Mouse (Mus musculus) brain, embryonic 18.5 days (tissue): ENCODE measurements at regions not wholly inside any gene's neighbourhood (a gene's known extent, or its start where the extent isn't known, plus 50 kb on each side); places are given as distances from the start of the nearest gene placed in this dataset.
A peak's percentile ranks its signal among the peaks of the same experiment; 100 is the strongest.

Experiments
- DNase-seq: peaks from one replicate; pipeline ENCODE4 v3.0.0-alpha.2; 2012; ENCODE audit warnings: low read depth, low spot score

- peak; percentile 14 for DNase-seq
Observed at GRCm38 (mm10) chr14:97170841-97171240, 651.9 kb upstream of the Klhl1 start.

GRCm38 (mm10) chr14:97165793-97166192, 646.9 kb upstream of the Klhl1 start:
- peak; percentile 57 for DNase-seq

- DNase-seq = no peak
Observed at GRCm38 (mm10) chr14:97148997-97149653, 630.2 kb upstream of the Klhl1 start.

- DNase-seq = no peak
Observed at GRCm38 (mm10) chr14:97115918-97116635, 597.2 kb upstream of the Klhl1 start.

DNA sequence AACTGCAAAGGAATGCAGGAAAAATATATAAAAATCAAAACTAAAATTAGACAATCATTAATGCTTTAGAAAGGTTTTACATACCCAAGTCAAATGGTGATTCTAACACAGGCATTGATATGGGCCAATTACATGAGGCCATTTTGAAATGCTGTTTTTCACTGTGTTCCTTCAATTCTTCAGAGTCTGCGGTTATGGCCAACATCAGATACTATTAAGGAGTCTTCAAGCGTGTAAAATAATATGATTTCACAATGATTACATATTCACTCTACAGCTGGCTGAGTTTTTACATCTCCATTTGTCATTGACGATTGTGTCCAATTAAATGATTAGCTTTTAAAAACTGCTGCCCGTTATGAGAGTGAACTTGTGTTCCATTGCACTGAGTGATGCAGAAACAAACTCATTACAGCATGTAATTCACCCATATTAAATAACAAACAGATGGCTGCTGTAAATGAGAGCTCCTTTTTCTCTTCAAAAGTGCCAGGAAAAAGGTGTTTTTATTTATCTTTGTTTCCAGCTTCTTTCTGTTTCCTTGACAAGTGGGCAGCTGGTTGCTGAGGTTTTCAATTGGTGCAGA, 582.3 kb upstream of the Klhl1 start:
- DNase-seq = peak; percentile 6

GRCm38 (mm10) chr14:97093389-97093788, 574.5 kb upstream of the Klhl1 start:
- DNase-seq = no peak

GRCm38 (mm10) chr14:97088863-97089262, 570.0 kb upstream of the Klhl1 start:
- no peak for DNase-seq

- no peak for DNase-seq
Observed at GRCm38 (mm10) chr14:97087346-97087745, 568.4 kb upstream of the Klhl1 start.

DNA sequence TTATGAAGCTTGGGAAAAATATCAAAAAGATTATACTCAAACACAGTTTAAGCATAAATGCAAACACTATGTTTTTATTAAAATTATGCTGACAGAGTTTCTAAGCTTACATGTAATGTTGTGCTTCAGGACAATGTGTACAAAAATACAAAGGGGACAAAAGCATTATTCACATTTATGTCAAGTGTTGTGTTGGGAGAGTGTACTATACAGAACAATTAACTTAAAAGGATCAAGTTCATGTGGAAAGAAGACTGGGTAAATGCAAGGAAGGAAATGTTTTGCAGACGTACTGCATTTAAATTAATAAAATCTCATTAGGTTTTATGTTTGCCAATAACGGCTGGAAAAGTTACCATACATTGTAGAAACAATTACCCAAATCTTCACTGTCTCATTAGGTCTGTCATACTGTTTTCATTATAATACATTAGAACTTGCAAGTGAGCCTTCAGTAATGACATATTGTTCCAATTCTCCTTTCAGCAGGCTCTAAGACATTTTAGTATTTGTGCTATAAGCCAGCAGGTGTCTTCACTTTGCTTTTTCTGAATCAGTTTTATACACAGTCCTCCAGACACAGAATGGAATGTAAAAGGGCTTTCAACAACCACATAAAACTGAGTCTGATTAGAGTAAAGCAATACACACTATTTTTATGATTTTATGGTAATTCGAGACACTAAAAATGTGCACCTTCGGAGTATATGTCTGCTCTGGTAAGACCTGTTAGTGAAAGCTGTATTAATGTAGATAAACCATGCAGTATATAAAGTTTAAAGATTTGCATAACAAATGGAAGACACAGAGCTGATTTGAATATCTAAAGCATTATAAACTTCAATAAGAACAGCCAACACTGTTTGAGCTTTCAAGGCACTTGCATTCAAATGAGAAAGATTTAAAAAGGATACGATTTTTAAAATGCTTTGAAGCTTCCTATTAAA, 567.7 kb upstream of the Klhl1 start:
- DNase-seq = no peak

GRCm38 (mm10) chr14:97074808-97075207, 555.9 kb upstream of the Klhl1 start:
- no peak for DNase-seq

DNA sequence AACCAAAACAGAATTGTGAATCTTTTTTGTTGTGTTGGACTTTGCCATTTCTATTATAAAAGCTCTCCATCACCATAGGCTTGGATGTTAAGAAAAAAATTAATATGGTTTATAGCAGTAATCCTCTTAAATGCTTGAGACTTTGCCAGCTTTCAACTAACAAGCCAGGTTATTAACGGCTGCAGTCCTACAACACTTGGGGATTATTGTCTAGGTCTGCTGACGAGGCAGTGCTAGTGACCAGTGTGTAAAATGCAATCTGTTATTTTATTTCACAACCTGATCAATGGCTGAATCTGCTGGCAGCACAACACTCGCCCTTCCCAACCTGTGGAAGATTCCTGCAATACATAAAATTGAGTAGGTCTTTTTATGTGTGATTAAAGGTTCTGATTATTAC, 549.9 kb upstream of the Klhl1 start:
- no peak for DNase-seq

DNA sequence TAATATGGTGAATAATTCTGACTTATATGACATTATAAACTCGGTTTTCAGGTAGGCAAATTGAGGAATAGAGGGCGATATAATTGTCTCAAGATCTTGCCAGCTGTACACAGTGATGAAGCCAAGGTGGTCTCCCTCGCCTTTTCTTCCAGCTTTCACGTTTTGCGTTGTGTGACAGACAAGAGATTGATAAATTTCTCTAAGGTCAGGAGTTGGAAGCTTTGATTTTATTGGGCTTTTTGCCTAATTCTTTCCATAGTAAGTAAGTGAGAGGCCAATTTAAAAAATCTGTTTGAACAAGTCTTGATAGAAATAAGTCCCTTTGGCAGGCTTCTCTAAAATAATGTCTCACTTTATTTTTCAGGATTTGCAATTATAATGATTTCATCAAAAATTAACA, 549.4 kb upstream of the Klhl1 start:
- no peak for DNase-seq

DNA sequence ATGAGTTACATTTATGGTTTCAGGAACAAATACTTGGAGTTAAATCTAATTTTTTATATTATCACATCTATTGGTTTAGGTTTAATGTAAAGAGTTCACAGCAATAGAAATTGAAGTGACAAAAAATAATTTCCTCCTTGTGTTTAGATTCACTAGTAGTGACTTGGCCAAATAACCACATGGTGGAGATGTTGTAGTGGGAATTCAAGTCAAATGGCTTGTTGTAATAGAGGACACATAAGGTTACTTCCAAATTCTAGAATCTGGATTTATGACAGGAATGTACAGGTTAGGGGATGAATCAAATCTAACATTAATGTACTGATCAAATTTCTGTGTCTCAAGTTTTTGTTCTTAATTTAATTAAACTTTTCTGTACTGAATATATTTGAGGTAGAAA, 526.4 kb upstream of the Klhl1 start:
- DNase-seq = no peak

- no peak for DNase-seq
Observed at GRCm38 (mm10) chr14:97039850-97040249, 520.9 kb upstream of the Klhl1 start.

GRCm38 (mm10) chr14:97028528-97028927, 509.6 kb upstream of the Klhl1 start:
- DNase-seq = no peak

DNA sequence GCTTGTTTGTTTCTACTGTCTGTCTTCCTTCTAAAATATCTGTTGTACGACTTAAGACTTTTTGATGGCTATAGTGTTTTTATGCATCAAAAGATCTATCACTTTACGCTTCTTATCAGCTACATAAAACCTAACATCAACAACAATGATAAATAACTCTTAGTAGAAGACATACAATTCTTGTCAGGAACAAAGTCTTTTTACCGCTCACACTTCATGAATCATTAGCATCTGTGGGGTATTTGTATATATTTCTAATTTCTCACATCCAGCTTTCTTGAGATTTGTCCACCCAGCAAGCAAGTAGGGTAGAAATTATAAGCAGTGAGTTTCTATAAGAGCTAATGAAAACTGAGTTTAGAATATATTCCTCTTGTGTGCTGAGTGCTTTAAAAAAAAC, 487.4 kb upstream of the Klhl1 start:
- DNase-seq = no peak

DNA sequence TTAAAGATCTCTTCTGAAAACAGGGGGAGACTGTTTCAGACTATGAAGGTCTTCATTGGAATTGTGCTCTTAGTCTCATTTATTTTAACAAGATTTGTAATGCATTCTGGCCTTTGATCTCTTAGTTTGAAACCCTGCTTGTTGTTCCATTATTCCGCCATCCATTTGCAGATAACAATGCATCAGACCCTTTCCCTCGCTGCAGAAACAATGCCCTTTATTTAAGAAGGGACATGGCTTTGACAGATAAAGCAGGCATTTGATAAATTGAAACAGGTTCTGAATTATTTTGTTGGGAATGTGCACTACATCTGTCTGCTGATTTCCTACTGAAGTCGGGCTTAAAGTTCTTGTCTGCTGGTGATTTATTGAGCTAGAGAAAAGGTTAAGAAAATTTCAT, 476.2 kb upstream of the Klhl1 start:
- no peak for DNase-seq

DNA sequence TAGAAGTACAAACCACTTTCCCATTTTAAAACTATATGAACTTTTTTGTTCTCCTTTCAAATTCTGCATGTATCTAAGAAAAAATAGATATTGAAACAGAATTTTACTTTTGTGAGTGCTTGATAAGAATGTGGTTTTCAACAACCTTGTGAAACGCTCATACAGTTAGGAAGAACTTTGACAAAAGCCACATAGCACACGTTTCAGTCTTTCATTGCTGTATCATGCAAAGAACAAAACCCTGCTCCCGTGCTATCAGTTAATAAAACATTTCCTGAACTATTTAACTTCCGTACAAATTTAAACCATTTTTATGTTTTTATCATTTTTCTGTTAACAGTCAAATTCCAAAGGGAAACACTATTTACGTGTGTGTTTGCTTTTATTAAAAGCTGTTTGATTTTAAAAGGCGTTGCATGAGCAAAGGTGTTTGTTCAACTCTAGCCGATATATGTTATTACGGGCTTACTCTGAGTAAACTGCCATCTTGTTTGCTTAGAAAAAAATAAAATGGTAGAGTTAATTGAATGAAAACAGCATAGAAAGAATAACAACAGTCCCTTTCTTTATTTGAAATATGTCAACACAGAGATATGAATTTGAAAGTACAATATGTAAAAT, 471.8 kb upstream of the Klhl1 start:
- DNase-seq = no peak

GRCm38 (mm10) chr14:96963074-96963447, 444.2 kb upstream of the Klhl1 start:
- DNase-seq = no peak

DNA sequence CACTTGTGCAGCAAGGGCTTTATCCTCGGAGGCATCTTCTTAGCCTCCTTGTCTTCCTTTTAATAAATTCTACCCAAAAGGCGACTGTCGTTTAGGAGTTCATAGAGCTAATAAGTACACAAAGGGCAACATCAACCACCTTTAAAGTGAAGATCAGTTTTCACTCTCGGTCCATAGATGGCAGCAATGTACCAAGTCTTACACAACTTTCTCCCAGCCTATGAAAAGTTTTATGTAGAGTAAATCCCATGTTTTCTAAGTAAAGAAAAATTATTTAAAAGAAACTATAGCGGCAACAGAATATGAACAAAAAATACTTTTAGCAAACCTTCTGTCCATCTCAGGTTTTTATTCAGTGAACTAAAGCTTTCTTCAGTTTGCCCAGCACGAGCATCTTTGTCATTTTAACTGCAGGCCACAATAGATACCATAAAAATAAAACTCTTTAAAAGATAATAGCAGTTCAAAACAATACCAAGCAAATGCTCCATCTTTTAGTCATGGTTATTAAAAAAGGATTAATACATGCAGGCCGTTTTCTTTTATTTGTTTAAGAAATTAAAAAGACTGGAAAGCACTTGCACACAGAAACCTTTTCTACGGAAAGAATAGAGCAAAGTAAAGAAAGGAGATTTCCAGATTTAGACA, 443.6 kb upstream of the Klhl1 start:
- DNase-seq = no peak

DNA sequence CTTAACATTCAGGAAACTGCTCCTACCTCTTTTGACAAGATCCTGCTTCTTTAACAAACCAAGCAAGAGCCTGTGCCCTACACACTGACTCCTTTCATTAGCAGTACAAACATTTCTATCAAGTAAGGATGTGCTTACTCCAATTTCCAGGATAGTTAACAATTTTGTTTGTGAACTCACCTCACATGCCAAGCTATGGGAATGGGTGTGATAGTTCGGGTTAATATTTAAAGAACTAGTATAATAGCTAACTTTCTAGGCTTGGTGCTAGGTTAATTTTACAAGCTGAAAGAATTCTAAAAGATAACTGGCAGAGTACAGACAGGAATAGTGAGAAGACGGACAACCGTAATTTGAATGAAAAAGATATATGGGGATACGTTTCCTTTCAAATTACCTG, 437.2 kb upstream of the Klhl1 start:
- no peak for DNase-seq
